Mouse (Mus musculus): Measurements from ENCODE around the gene Eif4h. TPM values are rescaled to one million over a fixed set of nuclear protein-coding genes. Genes with fewer than 3 reads are reported as not detected.

Eif4h gene
- polyA plus RNA-seq, 1 experiment from 2014 or later = 396 TPM

DNA sequence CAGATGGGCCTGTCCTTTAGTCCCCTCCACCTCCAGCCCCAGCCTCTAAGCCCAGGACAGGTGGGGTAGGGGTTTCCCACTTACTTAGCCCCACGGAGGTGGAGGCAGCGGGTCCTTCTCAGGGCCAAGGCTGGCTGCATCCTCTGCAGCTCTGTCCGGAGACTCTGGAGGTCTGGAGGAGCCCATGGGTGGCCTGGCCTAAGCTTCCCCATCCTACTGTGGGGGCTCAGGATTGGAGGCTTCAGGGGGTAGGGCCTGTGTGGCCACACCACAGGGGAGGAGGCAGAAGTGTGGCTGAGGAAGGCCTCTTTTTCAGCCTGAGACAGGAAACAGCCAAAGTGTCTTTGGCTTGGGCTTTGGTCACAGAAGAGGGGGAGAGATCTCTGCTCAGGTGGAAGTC, 38.7 kb upstream of the Eif4h start:
- ATAC-seq = no peak
- H3K4me3 ChIP-seq (ENCODE audit: low read length) = no peak overlapping the region
- peak overlapping the region; percentile 45; the same call in 1 of the 2 replicates for H3K9ac ChIP-seq (ENCODE audit: low read depth, low read length)
- H3K9me3 ChIP-seq (ENCODE audit: control insufficient read depth, low read length) = no peaks in the 10 kb centered on the region
- no peak overlapping the region for H3K4me2 ChIP-seq (ENCODE audit: low read depth, low read length)
- WGBS = 88% methylated on average over 3 of the region's 3 CpGs
- no peaks in the 10 kb centered on the region for H3K27me3 ChIP-seq (replicated peaks; ENCODE audit: control insufficient read depth, insufficient read depth, low read length)
- no peaks in the 10 kb centered on the region for H3K36me3 ChIP-seq (ENCODE audit: control insufficient read depth, insufficient read depth, low read length)
- peaks cover 53% of the 10 kb centered on the region for H3K4me1 ChIP-seq (ENCODE audit: control insufficient read depth, insufficient read depth, low read length)
- peak overlapping the region; percentile 27; the same call in 1 of the 2 replicates for H3K27ac ChIP-seq (ENCODE audit: low read length)

DNA sequence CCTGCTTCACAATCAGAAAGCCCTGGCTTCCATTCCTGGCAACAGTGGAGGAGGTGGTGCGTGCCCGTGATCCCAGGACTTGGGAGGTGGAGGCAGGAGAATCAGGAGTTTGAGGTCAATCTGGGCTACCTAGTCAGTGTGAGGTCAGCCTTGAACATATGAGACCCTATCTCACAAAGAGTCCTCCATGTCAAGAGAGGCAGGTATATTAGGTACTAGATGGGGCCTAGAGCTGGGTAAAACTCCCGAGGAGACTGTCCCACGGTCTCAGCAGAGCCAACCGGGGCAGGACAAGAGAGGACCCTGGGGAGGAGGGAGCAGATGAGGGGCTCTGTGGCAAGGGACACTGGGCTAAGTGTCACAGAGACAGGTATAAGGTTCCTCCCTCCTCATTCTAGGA, 38.2 kb upstream of the Eif4h start:
- Histone ChIP-seq H3K4me2 (ENCODE audit: low read depth, low read length) (no peak overlapping the region), H3K27me3 (replicated peaks; ENCODE audit: control insufficient read depth, insufficient read depth, low read length) (no peaks in the 10 kb centered on the region), H3K9me3 (ENCODE audit: control insufficient read depth, low read length) (no peaks in the 10 kb centered on the region), H3K4me3 (ENCODE audit: low read length) (no peak overlapping the region), H3K27ac (ENCODE audit: low read length) (no peak overlapping the region), H3K9ac (ENCODE audit: low read depth, low read length) (0 out of 2 replicates have a peak overlapping the region, but pooled peaks have one; percentile 59), H3K36me3 (ENCODE audit: control insufficient read depth, insufficient read depth, low read length) (no peaks in the 10 kb centered on the region), H3K4me1 (ENCODE audit: control insufficient read depth, insufficient read depth, low read length) (peaks cover 53% of the 10 kb centered on the region)
- WGBS = 86% methylated on average over 5 of the region's 5 CpGs
- no peak for ATAC-seq

DNA sequence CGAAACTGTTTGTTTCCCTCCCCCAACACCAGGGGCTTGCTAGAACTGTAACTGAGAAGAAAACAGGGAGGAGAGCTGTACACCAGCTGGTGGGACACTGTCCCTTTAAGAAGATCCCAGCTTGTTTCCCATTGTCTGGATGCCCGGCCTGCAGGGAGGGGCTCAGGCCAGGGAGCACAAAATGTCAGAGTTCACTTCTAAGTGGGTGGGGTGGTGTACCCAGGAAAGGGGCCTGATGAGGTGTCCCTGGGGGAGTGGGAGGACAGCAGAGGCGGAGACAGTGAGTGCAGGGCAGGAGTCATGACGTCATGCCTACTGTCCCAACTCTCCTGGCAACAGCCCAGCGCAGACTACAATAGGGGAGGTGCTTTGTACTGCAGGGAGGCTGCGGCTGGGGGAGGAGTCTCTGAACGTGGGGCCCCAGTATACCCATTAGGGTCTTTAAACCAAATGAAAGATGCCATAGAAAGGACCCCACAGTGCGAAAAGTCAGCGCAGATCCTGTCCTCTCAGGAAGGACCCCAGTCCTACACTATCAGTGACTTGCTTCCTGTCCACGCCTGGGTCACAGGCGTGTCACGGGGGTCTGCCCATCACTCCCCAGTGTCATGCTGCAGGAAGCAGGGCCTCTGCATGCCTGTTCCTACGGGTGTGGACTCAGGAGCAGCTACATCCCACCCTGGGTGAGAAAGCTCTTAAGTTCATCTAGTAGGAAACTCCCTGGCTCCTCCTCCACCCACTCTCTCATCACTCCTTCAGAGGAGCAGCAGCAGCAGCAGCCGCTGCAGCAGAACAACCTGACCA, 36.9 kb upstream of the Eif4h start:
- peak overlapping the region; percentile 40 for H3K4me3 ChIP-seq (ENCODE audit: low read length)
- peak overlapping the region; percentile 72 for H3K27ac ChIP-seq (ENCODE audit: low read length)
- 3% methylated on average over 14 of the region's 14 CpGs for WGBS
- ATAC-seq = peak; percentile 86
- no peaks in the 10 kb centered on the region for H3K9me3 ChIP-seq (ENCODE audit: control insufficient read depth, low read length)
- no peaks in the 10 kb centered on the region for H3K27me3 ChIP-seq (replicated peaks; ENCODE audit: control insufficient read depth, insufficient read depth, low read length)
- H3K9ac ChIP-seq (ENCODE audit: low read depth, low read length) = peak overlapping the region; percentile 59
- H3K4me2 ChIP-seq (ENCODE audit: low read depth, low read length) = peak overlapping the region; percentile 70
- no peaks in the 10 kb centered on the region for H3K36me3 ChIP-seq (ENCODE audit: control insufficient read depth, insufficient read depth, low read length)
- H3K4me1 ChIP-seq (ENCODE audit: control insufficient read depth, insufficient read depth, low read length) = peaks cover 50% of the 10 kb centered on the region

DNA sequence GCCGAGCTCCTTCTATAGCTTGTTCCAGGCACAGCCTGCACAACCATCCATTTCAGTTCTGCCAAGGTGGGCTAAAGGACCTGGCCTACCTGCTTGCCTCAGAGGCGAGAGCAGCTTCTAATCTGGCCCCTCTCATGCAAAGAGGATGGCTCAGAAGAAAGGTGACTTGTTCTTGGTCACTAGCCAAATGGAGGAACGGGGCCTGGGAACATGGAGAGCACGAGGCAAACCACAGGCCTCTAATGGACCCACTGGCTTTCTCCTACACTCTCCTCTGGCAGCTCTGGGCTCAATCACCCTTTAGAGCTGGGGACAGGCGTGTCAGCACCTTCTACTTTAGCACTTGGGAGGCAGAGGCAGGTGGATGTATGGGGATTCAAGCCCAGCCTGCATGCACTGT, 35.7 kb upstream of the Eif4h start:
- H3K36me3 ChIP-seq (ENCODE audit: control insufficient read depth, insufficient read depth, low read length) = no peaks in the 10 kb centered on the region
- ATAC-seq = no peak
- no peak overlapping the region for H3K9ac ChIP-seq (ENCODE audit: low read depth, low read length)
- no peak overlapping the region for H3K4me3 ChIP-seq (ENCODE audit: low read length)
- no peaks in the 10 kb centered on the region for H3K27me3 ChIP-seq (replicated peaks; ENCODE audit: control insufficient read depth, insufficient read depth, low read length)
- 75% methylated on average over 5 of the region's 5 CpGs for WGBS
- H3K4me1 ChIP-seq (ENCODE audit: control insufficient read depth, insufficient read depth, low read length) = peaks cover 39% of the 10 kb centered on the region
- H3K4me2 ChIP-seq (ENCODE audit: low read depth, low read length) = no peak overlapping the region
- H3K9me3 ChIP-seq (ENCODE audit: control insufficient read depth, low read length) = no peaks in the 10 kb centered on the region
- H3K27ac ChIP-seq (ENCODE audit: low read length) = no peak overlapping the region

DNA sequence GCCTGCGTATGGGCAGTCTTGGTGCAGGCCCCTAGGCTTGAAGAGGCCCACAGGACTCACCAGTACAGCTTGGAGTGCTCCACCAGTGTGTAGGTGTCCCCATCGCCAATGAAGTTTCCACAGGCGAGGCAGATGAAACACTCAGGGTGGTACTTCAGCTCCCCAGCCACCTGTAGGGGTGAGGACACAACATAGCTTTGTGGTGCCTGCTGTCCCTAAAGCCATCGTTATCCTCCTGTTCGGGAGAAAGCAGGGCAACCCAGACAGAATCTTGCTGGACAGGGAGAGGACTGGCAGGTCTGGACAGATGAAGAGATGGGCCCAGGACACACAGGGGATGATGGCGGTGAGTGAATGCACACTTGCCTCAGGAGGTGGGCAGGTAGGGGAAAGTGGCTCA, 33.3 kb upstream of the Eif4h start:
- H3K9me3 ChIP-seq (ENCODE audit: control insufficient read depth, low read length) = no peaks in the 10 kb centered on the region
- no peaks in the 10 kb centered on the region for H3K27me3 ChIP-seq (replicated peaks; ENCODE audit: control insufficient read depth, insufficient read depth, low read length)
- H3K27ac ChIP-seq (ENCODE audit: low read length) = no peak overlapping the region
- ATAC-seq = no peak
- 92% methylated on average over 6 of the region's 6 CpGs for WGBS
- no peak overlapping the region for H3K9ac ChIP-seq (ENCODE audit: low read depth, low read length)
- no peak overlapping the region for H3K4me3 ChIP-seq (ENCODE audit: low read length)
- H3K4me2 ChIP-seq (ENCODE audit: low read depth, low read length) = no peak overlapping the region
- 0 out of 2 replicates have a peak, but pooled peaks cover 4% of the 10 kb centered on the region for H3K36me3 ChIP-seq (ENCODE audit: control insufficient read depth, insufficient read depth, low read length)
- H3K4me1 ChIP-seq (ENCODE audit: control insufficient read depth, insufficient read depth, low read length) = peaks cover 19% of the 10 kb centered on the region

DNA sequence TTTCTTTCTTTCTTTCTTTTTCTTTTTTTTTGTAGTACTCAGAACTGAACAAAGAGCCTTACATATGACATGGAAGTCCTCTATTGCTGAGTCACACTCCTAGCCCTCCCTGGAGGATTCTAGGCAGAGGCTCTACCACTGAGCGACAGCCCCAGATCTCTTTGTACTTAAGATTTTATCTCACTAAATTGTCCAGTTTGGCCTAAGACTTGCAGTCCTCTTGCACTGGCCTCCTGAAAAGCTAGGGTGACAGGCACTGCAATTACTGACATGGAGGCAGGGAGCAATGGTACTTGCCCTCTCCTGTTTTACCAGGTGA, 32.9 kb upstream of the Eif4h start:
- no peak for ATAC-seq
- H3K9ac ChIP-seq (ENCODE audit: low read depth, low read length) = no peak overlapping the region
- 82% methylated on average over 1 of the region's 1 CpGs for WGBS
- H3K4me3 ChIP-seq (ENCODE audit: low read length) = no peak overlapping the region
- peaks cover 17% of the 10 kb centered on the region for H3K4me1 ChIP-seq (ENCODE audit: control insufficient read depth, insufficient read depth, low read length)
- 0 out of 2 replicates have a peak, but pooled peaks cover 4% of the 10 kb centered on the region for H3K36me3 ChIP-seq (ENCODE audit: control insufficient read depth, insufficient read depth, low read length)
- no peak overlapping the region for H3K27ac ChIP-seq (ENCODE audit: low read length)
- no peaks in the 10 kb centered on the region for H3K27me3 ChIP-seq (replicated peaks; ENCODE audit: control insufficient read depth, insufficient read depth, low read length)
- H3K9me3 ChIP-seq (ENCODE audit: control insufficient read depth, low read length) = no peaks in the 10 kb centered on the region
- no peak overlapping the region for H3K4me2 ChIP-seq (ENCODE audit: low read depth, low read length)

DNA sequence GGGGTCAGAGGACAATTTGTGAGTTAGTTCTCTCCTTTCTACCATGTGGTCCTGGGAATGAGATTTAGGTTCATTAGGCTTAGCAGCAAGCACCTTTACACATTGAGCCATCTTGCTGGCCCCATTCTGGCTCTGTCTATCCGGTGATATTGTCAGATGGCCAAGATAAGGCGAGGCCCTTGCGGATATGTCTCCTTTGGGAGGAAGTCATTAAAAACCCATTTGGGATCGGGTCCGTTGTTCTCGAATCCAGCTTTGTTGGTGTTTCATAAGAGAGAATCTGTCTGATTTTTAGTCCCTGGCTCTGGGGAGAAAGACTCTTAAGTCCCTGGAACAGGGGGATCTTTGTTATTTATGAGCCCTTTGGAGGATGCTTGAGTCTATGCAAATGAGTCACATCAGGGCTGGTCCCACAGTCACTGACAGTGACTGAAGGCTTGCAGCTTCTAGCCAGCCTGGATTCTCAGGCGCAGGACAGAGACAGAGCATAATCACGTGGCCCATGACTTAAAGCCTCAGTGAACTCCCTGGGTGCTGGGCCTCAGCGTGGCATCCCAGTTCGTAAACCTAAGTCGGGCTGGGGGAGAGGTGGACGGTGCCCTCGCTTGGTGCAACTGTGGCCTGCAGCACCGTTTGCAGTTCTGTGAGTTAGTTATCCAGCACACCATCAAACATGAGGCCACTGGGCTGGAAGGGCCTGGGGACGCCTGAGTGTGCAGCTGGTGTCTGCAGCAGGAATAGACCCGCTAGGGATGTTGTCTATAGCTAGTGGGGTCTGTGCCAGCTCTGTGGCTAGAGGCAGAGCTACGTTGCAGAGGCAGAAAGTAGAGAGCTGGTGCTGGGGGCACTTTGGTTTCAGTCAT, 32.3 kb upstream of the Eif4h start:
- Histone ChIP-seq H3K27ac (ENCODE audit: low read length) (no peak overlapping the region), H3K9ac (ENCODE audit: low read depth, low read length) (no peak overlapping the region), H3K4me3 (ENCODE audit: low read length) (no peak overlapping the region), H3K4me2 (ENCODE audit: low read depth, low read length) (no peak overlapping the region), H3K4me1 (ENCODE audit: control insufficient read depth, insufficient read depth, low read length) (peaks cover 11% of the 10 kb centered on the region), H3K27me3 (replicated peaks; ENCODE audit: control insufficient read depth, insufficient read depth, low read length) (no peaks in the 10 kb centered on the region), H3K36me3 (ENCODE audit: control insufficient read depth, insufficient read depth, low read length) (0 out of 2 replicates have a peak, but pooled peaks cover 4% of the 10 kb centered on the region), H3K9me3 (ENCODE audit: control insufficient read depth, low read length) (no peaks in the 10 kb centered on the region)
- WGBS = 69% methylated on average over 17 of the region's 17 CpGs
- no peak for ATAC-seq

DNA sequence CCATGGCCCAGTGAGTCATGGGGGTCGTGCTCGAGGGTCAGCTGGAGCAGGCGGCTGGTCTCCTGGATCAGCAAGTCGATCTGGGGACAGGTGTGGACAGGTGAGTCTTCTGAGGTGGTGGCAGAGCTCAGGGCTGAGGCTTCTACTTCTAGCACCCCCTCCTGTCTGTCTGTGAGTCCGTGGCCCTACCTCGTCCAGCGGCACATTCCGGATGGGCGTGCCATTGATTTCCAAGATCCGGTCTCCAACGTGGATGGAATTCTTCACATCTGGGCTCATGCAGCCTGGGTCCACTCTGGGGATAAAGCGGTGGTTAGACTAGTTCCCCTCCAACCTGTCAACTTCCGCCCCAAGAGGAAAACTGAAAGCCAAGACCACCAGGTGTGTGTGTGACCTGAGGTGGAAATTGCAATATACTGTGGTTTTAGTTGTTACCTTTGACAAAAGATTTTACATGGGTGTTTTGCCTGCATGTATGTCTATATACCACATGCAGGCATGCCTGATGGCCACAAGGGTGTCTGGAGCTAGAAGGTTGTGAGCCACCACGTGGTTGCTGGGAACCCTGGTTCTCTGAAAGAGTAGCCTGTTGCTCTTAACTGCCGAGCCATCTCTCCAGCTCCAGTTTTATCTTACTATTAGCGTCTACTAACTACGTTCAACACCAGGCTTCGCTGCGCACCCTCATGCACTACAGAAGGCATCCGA, 29.9 kb upstream of the Eif4h start:
- no peaks in the 10 kb centered on the region for H3K9me3 ChIP-seq (ENCODE audit: control insufficient read depth, low read length)
- no peak overlapping the region for H3K4me3 ChIP-seq (ENCODE audit: low read length)
- H3K27ac ChIP-seq (ENCODE audit: low read length) = no peak overlapping the region
- no peaks in the 10 kb centered on the region for H3K4me1 ChIP-seq (ENCODE audit: control insufficient read depth, insufficient read depth, low read length)
- 80% methylated on average over 20 of the region's 20 CpGs for WGBS
- no peak for ATAC-seq
- H3K36me3 ChIP-seq (ENCODE audit: control insufficient read depth, insufficient read depth, low read length) = 0 out of 2 replicates have a peak, but pooled peaks cover 4% of the 10 kb centered on the region
- no peaks in the 10 kb centered on the region for H3K27me3 ChIP-seq (replicated peaks; ENCODE audit: control insufficient read depth, insufficient read depth, low read length)
- no peak overlapping the region for H3K4me2 ChIP-seq (ENCODE audit: low read depth, low read length)
- no peak overlapping the region for H3K9ac ChIP-seq (ENCODE audit: low read depth, low read length)

DNA sequence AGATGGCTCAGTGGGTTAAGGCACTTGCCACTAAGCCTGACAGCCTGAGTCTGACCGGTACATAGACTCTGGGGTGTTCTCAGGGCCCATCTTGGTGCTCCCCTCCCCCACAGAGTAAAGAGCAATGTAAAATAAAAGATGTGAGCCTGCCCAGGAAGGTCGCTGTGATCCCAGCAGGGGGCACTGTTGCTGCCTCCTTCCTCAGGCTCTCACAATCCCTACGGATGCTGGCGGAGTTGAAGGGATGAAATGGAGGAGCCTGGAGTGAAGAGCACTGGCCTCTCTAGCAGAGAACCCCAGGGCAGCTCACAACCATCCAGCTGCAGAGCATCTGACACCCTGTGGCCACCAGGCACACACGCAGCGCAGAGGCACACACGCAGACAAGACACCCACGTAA, 29.2 kb upstream of the Eif4h start:
- Histone ChIP-seq H3K36me3 (ENCODE audit: control insufficient read depth, insufficient read depth, low read length) (peaks cover 6% of the 10 kb centered on the region; the same call in 1 of the 2 replicates), H3K9ac (ENCODE audit: low read depth, low read length) (no peak overlapping the region), H3K4me1 (ENCODE audit: control insufficient read depth, insufficient read depth, low read length) (no peaks in the 10 kb centered on the region), H3K4me3 (ENCODE audit: low read length) (no peak overlapping the region), H3K27me3 (replicated peaks; ENCODE audit: control insufficient read depth, insufficient read depth, low read length) (no peaks in the 10 kb centered on the region), H3K9me3 (ENCODE audit: control insufficient read depth, low read length) (no peaks in the 10 kb centered on the region), H3K27ac (ENCODE audit: low read length) (no peak overlapping the region), H3K4me2 (ENCODE audit: low read depth, low read length) (no peak overlapping the region)
- 48% methylated on average over 8 of the region's 8 CpGs for WGBS
- ATAC-seq = 0 out of 2 replicates have a peak, but pooled peaks have one; percentile 50

Measured in intestine, embryonic 16.5 days (tissue).